ENCODE assay signal across 15 mouse cellular contexts in genomic region chr19:41086289-41086688, GRCm38 (mm10). TPM values are rescaled to one million over a fixed set of nuclear protein-coding genes. Genes with fewer than 3 reads are reported as not detected.
DNase-seq lines count a peak whose midpoint lies in the region; ATAC-seq lines count a peak whose summit lies in the region.
"Had no signal": no experiment of that assay in that cellular context is flagged by ENCODE, and none has a peak within 500 bp of the region (broad histone marks: within the 10 kb centered on the region; RNA-seq: fewer than 3 reads in every experiment).

No protein-coding gene starts in this region.

- H3K9ac ChIP-seq in hindbrain, embryonic 16.5 days (ENCODE audit: low read depth, low read length) = no peak overlapping the region
- no peak overlapping the region for H3K9ac ChIP-seq in hindbrain, embryonic 14.5 days
- no peak overlapping the region for H3K9ac ChIP-seq in midbrain, embryonic 11.5 days (ENCODE audit: low read length)
- H3K9ac ChIP-seq in midbrain, embryonic 14.5 days (replicated peaks; ENCODE audit: low read length) = no peak overlapping the region
- H3K9ac ChIP-seq in forebrain, embryonic 15.5 days (replicated peaks) = no peak overlapping the region
- no peak overlapping the region for H3K9ac ChIP-seq in neural tube, embryonic 12.5 days
- H3K9ac ChIP-seq: heart, embryonic 15.5 days had no signal

- H3K27ac ChIP-seq in hindbrain, embryonic 16.5 days (ENCODE audit: low read depth, low read length) = no peak overlapping the region
- no peak overlapping the region for H3K27ac ChIP-seq in hindbrain, embryonic 14.5 days
- H3K27ac ChIP-seq in midbrain, embryonic 11.5 days (ENCODE audit: low read depth, low read length) = no peak overlapping the region
- no peak overlapping the region for H3K27ac ChIP-seq in midbrain, embryonic 14.5 days (replicated peaks; ENCODE audit: low read depth, low read length)
- no peak overlapping the region for H3K27ac ChIP-seq in forebrain, embryonic 15.5 days (replicated peaks)
- H3K27ac ChIP-seq in neural tube, embryonic 12.5 days = no peak overlapping the region
- H3K27ac ChIP-seq: heart, embryonic 15.5 days; hindbrain, embryonic 10.5 days had no signal

- DNase-seq in hindbrain, embryonic 14.5 days (ENCODE audit: low spot score) = no peak
- DNase-seq in midbrain, embryonic 11.5 days (ENCODE audit: low spot score, missing footprints) = no peak
- DNase-seq in midbrain, embryonic 14.5 days = no peak
- DNase-seq in kidney, postnatal 4 days = no peak

- H3K4me1 ChIP-seq in hindbrain, embryonic 16.5 days (ENCODE audit: control insufficient read depth, insufficient read depth, low read depth, low read length) = peaks cover 3% of the 10 kb centered on the region; the same call in 1 of the 2 replicates
- H3K4me1 ChIP-seq in hindbrain, embryonic 14.5 days (replicated peaks; ENCODE audit: control insufficient read depth, insufficient read depth, low read length) = peaks cover 14% of the 10 kb centered on the region
- peaks cover 6% of the 10 kb centered on the region for H3K4me1 ChIP-seq in midbrain, embryonic 11.5 days (ENCODE audit: control insufficient read depth, insufficient read depth, low read length)
- peaks cover 10% of the 10 kb centered on the region for H3K4me1 ChIP-seq in midbrain, embryonic 14.5 days (ENCODE audit: control insufficient read depth, insufficient read depth, low read length)
- H3K4me1 ChIP-seq in forebrain, embryonic 15.5 days = peaks cover 14% of the 10 kb centered on the region
- peaks cover 7% of the 10 kb centered on the region; the same call in 1 of the 2 replicates for H3K4me1 ChIP-seq in neural tube, embryonic 12.5 days

- H3K4me3 ChIP-seq in hindbrain, embryonic 16.5 days (ENCODE audit: low read length) = no peak overlapping the region
- no peak overlapping the region for H3K4me3 ChIP-seq in hindbrain, embryonic 14.5 days (replicated peaks; ENCODE audit: low read length)
- H3K4me3 ChIP-seq in midbrain, embryonic 11.5 days (ENCODE audit: low read depth, low read length) = no peak overlapping the region
- H3K4me3 ChIP-seq in midbrain, embryonic 14.5 days (replicated peaks; ENCODE audit: low read depth, low read length) = no peak overlapping the region
- no peak overlapping the region for H3K4me3 ChIP-seq in forebrain, embryonic 15.5 days
- H3K4me3 ChIP-seq in neural tube, embryonic 12.5 days = no peak overlapping the region
- H3K4me3 ChIP-seq: heart, embryonic 15.5 days; hindbrain, embryonic 10.5 days; myocyte had no signal

- no peaks in the 10 kb centered on the region for H3K36me3 ChIP-seq in hindbrain, embryonic 16.5 days (ENCODE audit: control insufficient read depth, insufficient read depth, low read length)
- H3K36me3 ChIP-seq in hindbrain, embryonic 14.5 days (replicated peaks; ENCODE audit: control insufficient read depth, insufficient read depth) = no peaks in the 10 kb centered on the region
- H3K36me3 ChIP-seq in midbrain, embryonic 11.5 days (ENCODE audit: control insufficient read depth, insufficient read depth, low read length) = no peaks in the 10 kb centered on the region
- H3K36me3 ChIP-seq in midbrain, embryonic 14.5 days (ENCODE audit: control insufficient read depth, insufficient read depth, low read length) = no peaks in the 10 kb centered on the region
- no peaks in the 10 kb centered on the region for H3K36me3 ChIP-seq in forebrain, embryonic 15.5 days
- no peaks in the 10 kb centered on the region for H3K36me3 ChIP-seq in neural tube, embryonic 12.5 days
- H3K36me3 ChIP-seq: heart, embryonic 15.5 days; hindbrain, embryonic 10.5 days had no signal

- peak; percentile 18 for ATAC-seq in hindbrain, embryonic 16.5 days
- no peak for ATAC-seq in hindbrain, embryonic 14.5 days (ENCODE audit: low FRiP score)
- peak; percentile 25; the same call in 1 of the 2 replicates for ATAC-seq in midbrain, embryonic 11.5 days (ENCODE audit: low FRiP score)
- ATAC-seq in midbrain, embryonic 14.5 days (ENCODE audit: low FRiP score, low TSS enrichment) = no peak
- peak; percentile 18 for ATAC-seq in forebrain, embryonic 15.5 days (replicated peaks)
- ATAC-seq in neural tube, embryonic 12.5 days (ENCODE audit: low FRiP score, low read depth) = 0 out of 2 replicates have a peak, but pooled peaks have one; percentile 3
- ATAC-seq: CD4-positive, CD25-positive, alpha-beta regulatory T cell, adult 4 months had no signal

- H3K27me3 ChIP-seq in hindbrain, embryonic 16.5 days (replicated peaks; ENCODE audit: control insufficient read depth, insufficient read depth, low read length) = 0 out of 2 replicates have a peak, but pooled peaks cover 2% of the 10 kb centered on the region
- no peaks in the 10 kb centered on the region; the same call in 1 of the 2 replicates for H3K27me3 ChIP-seq in hindbrain, embryonic 14.5 days (ENCODE audit: control insufficient read depth, insufficient read depth, low read length)
- peaks cover 13% of the 10 kb centered on the region; the same call in 1 of the 2 replicates for H3K27me3 ChIP-seq in midbrain, embryonic 11.5 days (ENCODE audit: control insufficient read depth, insufficient read depth, low read length)
- peaks cover 6% of the 10 kb centered on the region; the same call in 1 of the 2 replicates for H3K27me3 ChIP-seq in midbrain, embryonic 14.5 days (ENCODE audit: control insufficient read depth, insufficient read depth, low read length)
- no peaks in the 10 kb centered on the region for H3K27me3 ChIP-seq in forebrain, embryonic 15.5 days
- 0 out of 2 replicates have a peak, but pooled peaks cover 7% of the 10 kb centered on the region for H3K27me3 ChIP-seq in neural tube, embryonic 12.5 days (replicated peaks)

- WGBS in hindbrain, embryonic 16.5 days = 89% methylated on average over 6 of the region's 6 CpGs
- WGBS in hindbrain, embryonic 14.5 days = 90% methylated on average over 6 of the region's 6 CpGs
- WGBS in midbrain, embryonic 11.5 days = 87% methylated on average over 6 of the region's 6 CpGs
- WGBS in midbrain, embryonic 14.5 days = 89% methylated on average over 6 of the region's 6 CpGs
- 86% methylated on average over 6 of the region's 6 CpGs for WGBS in forebrain, embryonic 15.5 days
- WGBS in neural tube, embryonic 12.5 days = 87% methylated on average over 6 of the region's 6 CpGs

- no peaks in the 10 kb centered on the region for H3K9me3 ChIP-seq in hindbrain, embryonic 16.5 days (ENCODE audit: control insufficient read depth, low read length)
- H3K9me3 ChIP-seq in hindbrain, embryonic 14.5 days (ENCODE audit: control insufficient read depth, low read length) = no peaks in the 10 kb centered on the region
- no peaks in the 10 kb centered on the region for H3K9me3 ChIP-seq in midbrain, embryonic 11.5 days (ENCODE audit: control insufficient read depth, low read length)
- H3K9me3 ChIP-seq in midbrain, embryonic 14.5 days (ENCODE audit: control insufficient read depth, low read length) = no peaks in the 10 kb centered on the region
- H3K9me3 ChIP-seq in forebrain, embryonic 15.5 days = no peaks in the 10 kb centered on the region
- no peaks in the 10 kb centered on the region for H3K9me3 ChIP-seq in neural tube, embryonic 12.5 days
- H3K9me3 ChIP-seq: heart, embryonic 15.5 days; hindbrain, embryonic 10.5 days had no signal

- H3K4me2 ChIP-seq in hindbrain, embryonic 16.5 days (ENCODE audit: low read length) = no peak overlapping the region
- no peak overlapping the region for H3K4me2 ChIP-seq in hindbrain, embryonic 14.5 days (replicated peaks)
- no peak overlapping the region for H3K4me2 ChIP-seq in midbrain, embryonic 11.5 days
- H3K4me2 ChIP-seq in midbrain, embryonic 14.5 days (ENCODE audit: low read length) = no peak overlapping the region
- H3K4me2 ChIP-seq in forebrain, embryonic 15.5 days (replicated peaks) = no peak overlapping the region
- H3K4me2 ChIP-seq in neural tube, embryonic 12.5 days (replicated peaks) = no peak overlapping the region
- H3K4me2 ChIP-seq: heart, embryonic 15.5 days had no signal

RNA-seq across cellular contexts. Expression of gene Opalin, which starts 9.4 kb away (rescaled TPM):
- not detected in 2 replicates for polyA plus RNA-seq in hindbrain, embryonic 16.5 days (2015; fragmentation: Nextera tagmentation; extraction: Ambion mirVana)
- polyA plus RNA-seq in hindbrain, embryonic 14.5 days (2014; fragmentation: Nextera tagmentation; extraction: Ambion mirVana) = not detected in 2 replicates
- polyA plus RNA-seq in midbrain, embryonic 11.5 days (2014; fragmentation: Nextera tagmentation; extraction: Ambion mirVana) = not detected in 2 replicates
- not detected in 2 replicates for polyA plus RNA-seq in midbrain, embryonic 14.5 days (2014; fragmentation: Nextera tagmentation; extraction: Ambion mirVana)
- not detected in 2 replicates for polyA plus RNA-seq in forebrain, embryonic 15.5 days (2015; fragmentation: Nextera tagmentation; extraction: Ambion mirVana)
- not detected in 2 replicates for polyA plus RNA-seq in neural tube, embryonic 12.5 days (2016; fragmentation: Nextera tagmentation; extraction: Ambion mirVana)
- polyA plus RNA-seq: adrenal gland, adult 2 months; CD4-positive, CD25-positive, alpha-beta regulatory T cell, adult 4 months; heart, embryonic 15.5 days; hindbrain, embryonic 10.5 days; intestine, embryonic 16.5 days; liver, adult 2 months; lung, adult 2 months; myocyte had no signal

RNA-seq across cellular contexts. Expression of gene Dntt, which starts 57.2 kb away (rescaled TPM):
- 0.10 TPM in 1 of 2 replicates, not detected in the other for polyA plus RNA-seq in hindbrain, embryonic 16.5 days (2015; fragmentation: Nextera tagmentation; extraction: Ambion mirVana)
- 0.13 and 0.21 TPM in 2 replicates for polyA plus RNA-seq in hindbrain, embryonic 14.5 days (2014; fragmentation: Nextera tagmentation; extraction: Ambion mirVana)
- 0.14 TPM in 1 of 2 replicates, not detected in the other for polyA plus RNA-seq in midbrain, embryonic 11.5 days (2014; fragmentation: Nextera tagmentation; extraction: Ambion mirVana)
- polyA plus RNA-seq in midbrain, embryonic 14.5 days (2014; fragmentation: Nextera tagmentation; extraction: Ambion mirVana) = 0.17 and 0.18 TPM in 2 replicates
- polyA plus RNA-seq in forebrain, embryonic 15.5 days (2015; fragmentation: Nextera tagmentation; extraction: Ambion mirVana) = not detected in 2 replicates
- 0.15 and 0.17 TPM in 2 replicates for polyA plus RNA-seq in neural tube, embryonic 12.5 days (2016; fragmentation: Nextera tagmentation; extraction: Ambion mirVana)
- polyA plus RNA-seq: adrenal gland, adult 2 months; hindbrain, embryonic 10.5 days; intestine, embryonic 16.5 days had no signal

Comparison
In these comparisons a context has a peak if more than half of its experiments do, and no peak if none do; other contexts are left out.
1. ATAC-seq: peak in hindbrain, embryonic 16.5 days (single experiment), midbrain, embryonic 11.5 days (single experiment), forebrain, embryonic 15.5 days (single experiment) and neural tube, embryonic 12.5 days (single experiment); none in hindbrain, embryonic 14.5 days (single experiment) and midbrain, embryonic 14.5 days (single experiment).